Mouse (Mus musculus) thymus, adult 2 months (tissue): ENCODE measurements around the gene Mfsd12.

Experiments
- CTCF ChIP-seq: fragments of 200-500 bp; IDR thresholded peaks from 2 replicates; pipeline ENCODE4 v1.5.1; 2012; ENCODE audit warnings: mild to moderate bottlenecking, control low read depth, low read length, moderate library complexity, borderline replicate concordance; ENCODE audit not compliant: control insufficient read depth, poor library complexity, insufficient read depth; ENCODE audit errors: extremely low read depth
- POLR2A ChIP-seq: fragments of 200-500 bp; IDR thresholded peaks from 2 replicates; pipeline ENCODE4 v1.6.1; 2012; ENCODE audit warnings: mild to moderate bottlenecking, low read length, control low read depth, moderate library complexity; ENCODE audit not compliant: control insufficient read depth, poor library complexity, insufficient read depth; ENCODE audit errors: extremely low read depth

GRCm38 (mm10) chr10:81366477-81367206, 9.4 kb downstream of the Mfsd12 start:
- TF ChIP-seq POLR2A (no peak), CTCF (no peak)
